In genomic region chr2:65516703-65517102, GRCm38 (mm10) we compare ENCODE assay signal across 30 mouse cellular contexts. TPM values are rescaled to one million over a fixed set of nuclear protein-coding genes. Genes with fewer than 3 reads are reported as not detected.
A peak's percentile ranks its signal among the peaks of the same experiment; 100 is the strongest.
DNase-seq lines count a peak whose midpoint lies in the region; ATAC-seq and TF ChIP-seq lines count a peak whose summit lies in the region.
"Had no signal": no experiment of that assay in that cellular context is flagged by ENCODE, and none has a peak within 500 bp of the region (broad histone marks: within the 10 kb centered on the region; RNA-seq: fewer than 3 reads in every experiment).

No protein-coding gene starts in this region.

- peak; percentile 94 for ATAC-seq in lung, embryonic 14.5 days (ENCODE audit: insufficient read depth)
- peak; percentile 73; the same call in 1 of the 2 replicates for ATAC-seq in lung, embryonic 15.5 days (ENCODE audit: borderline replicate concordance, extremely low read depth, low FRiP score, low TSS enrichment)
- ATAC-seq in midbrain, embryonic 13.5 days: no peak
- ATAC-seq in forebrain, embryonic 11.5 days (replicated peaks; ENCODE audit: low FRiP score): no peak
- ATAC-seq: CD4-positive, CD25-positive, alpha-beta regulatory T cell, adult 4 months; forebrain, embryonic 13.5 days; forebrain, postnatal 0 days; hindbrain, embryonic 16.5 days had no signal

- peak; percentile 88 for DNase-seq in lung, embryonic 14.5 days
- peak; percentile 15 for DNase-seq in lung, postnatal 10 days
- DNase-seq in lung, postnatal 36 days: peak; percentile 68
- DNase-seq in layer of hippocampus, adult 9-10 months (ENCODE audit: low spot score): no peak
- DNase-seq in forebrain, embryonic 11.5 days (ENCODE audit: low spot score): no peak
- DNase-seq: adrenal gland, adult 2 months; adrenal gland, postnatal 14 days; cerebellum, adult 11-12 months; cerebellum, adult 8-10 months; cerebellum, postnatal 10 days; cerebellum, postnatal 36 days; embryo, embryonic 11 days; forebrain, postnatal 0 days; gastrocnemius, adult 2 months; gastrocnemius, postnatal 14 days; heart, adult 18-20 months; heart, postnatal 36 days had no signal

- H3K9ac ChIP-seq in lung, embryonic 14.5 days: no peak overlapping the region
- H3K9ac ChIP-seq in lung, embryonic 15.5 days: no peak overlapping the region
- no peak overlapping the region for H3K9ac ChIP-seq in midbrain, embryonic 13.5 days (replicated peaks)
- no peak overlapping the region for H3K9ac ChIP-seq in forebrain, embryonic 11.5 days (ENCODE audit: low read length)
- H3K9ac ChIP-seq: embryonic facial prominence, embryonic 13.5 days; forebrain, embryonic 13.5 days; forebrain, postnatal 0 days; heart, embryonic 12.5 days; heart, embryonic 15.5 days; hindbrain, embryonic 13.5 days had no signal

- H3K27me3 ChIP-seq in lung, embryonic 14.5 days (ENCODE audit: insufficient read depth, low read length): no peaks in the 10 kb centered on the region
- H3K27me3 ChIP-seq in lung, embryonic 15.5 days: no peaks in the 10 kb centered on the region
- H3K27me3 ChIP-seq in midbrain, embryonic 13.5 days: no peaks in the 10 kb centered on the region
- H3K27me3 ChIP-seq in forebrain, embryonic 11.5 days (ENCODE audit: control insufficient read depth, insufficient read depth, low read length): no peaks in the 10 kb centered on the region
- H3K27me3 ChIP-seq: embryonic facial prominence, embryonic 13.5 days; forebrain, embryonic 13.5 days; heart, embryonic 12.5 days; heart, embryonic 15.5 days; hindbrain, embryonic 13.5 days had no signal

- no peaks in the 10 kb centered on the region for H3K36me3 ChIP-seq in lung, embryonic 14.5 days (ENCODE audit: insufficient read depth)
- no peaks in the 10 kb centered on the region for H3K36me3 ChIP-seq in lung, embryonic 15.5 days
- H3K36me3 ChIP-seq in midbrain, embryonic 13.5 days: peaks cover 30% of the 10 kb centered on the region
- no peaks in the 10 kb centered on the region for H3K36me3 ChIP-seq in forebrain, embryonic 11.5 days (ENCODE audit: control insufficient read depth, insufficient read depth, low read length)
- H3K36me3 ChIP-seq: embryonic facial prominence, embryonic 10.5 days; embryonic facial prominence, embryonic 13.5 days; heart, embryonic 12.5 days; heart, embryonic 15.5 days had no signal

- no peaks in the 10 kb centered on the region for H3K4me1 ChIP-seq in lung, embryonic 14.5 days (ENCODE audit: insufficient read depth)
- H3K4me1 ChIP-seq in lung, embryonic 15.5 days: no peaks in the 10 kb centered on the region
- H3K4me1 ChIP-seq in midbrain, embryonic 13.5 days (replicated peaks): no peaks in the 10 kb centered on the region
- no peaks in the 10 kb centered on the region for H3K4me1 ChIP-seq in forebrain, embryonic 11.5 days (replicated peaks; ENCODE audit: control insufficient read depth, insufficient read depth, low read length)
- H3K4me1 ChIP-seq: embryonic facial prominence, embryonic 10.5 days; embryonic facial prominence, embryonic 13.5 days; forebrain, embryonic 13.5 days; heart, embryonic 12.5 days; heart, embryonic 15.5 days; hindbrain, embryonic 10.5 days; hindbrain, embryonic 13.5 days had no signal

- WGBS in lung, embryonic 14.5 days: 24% methylated on average over 6 of the region's 6 CpGs
- WGBS in lung, embryonic 15.5 days: 26% methylated on average over 6 of the region's 6 CpGs
- WGBS in midbrain, embryonic 13.5 days: 86% methylated on average over 6 of the region's 6 CpGs
- WGBS in forebrain, embryonic 11.5 days: 85% methylated on average over 6 of the region's 6 CpGs

- TF ChIP-seq CTCF in lung, embryonic 14.5 days (IDR thresholded peaks at IDR 0.05; ENCODE audit: low read depth): no peak

- H3K4me3 ChIP-seq in lung, embryonic 14.5 days (ENCODE audit: low read depth, low read length): no peak overlapping the region
- no peak overlapping the region for H3K4me3 ChIP-seq in lung, embryonic 15.5 days
- no peak overlapping the region for H3K4me3 ChIP-seq in midbrain, embryonic 13.5 days (replicated peaks)
- no peak overlapping the region for H3K4me3 ChIP-seq in forebrain, embryonic 11.5 days (ENCODE audit: low read depth, low read length)
- H3K4me3 ChIP-seq: embryonic facial prominence, embryonic 10.5 days; embryonic facial prominence, embryonic 13.5 days; erythroblast, embryonic 14.5 days; forebrain, embryonic 13.5 days; gastrocnemius, adult 2 months; heart, embryonic 12.5 days; heart, embryonic 15.5 days; hindbrain, embryonic 10.5 days; hindbrain, embryonic 13.5 days had no signal

- no peaks in the 10 kb centered on the region for H3K9me3 ChIP-seq in lung, embryonic 14.5 days (ENCODE audit: low read depth, low read length)
- no peaks in the 10 kb centered on the region for H3K9me3 ChIP-seq in lung, embryonic 15.5 days
- H3K9me3 ChIP-seq in midbrain, embryonic 13.5 days: no peaks in the 10 kb centered on the region
- no peaks in the 10 kb centered on the region for H3K9me3 ChIP-seq in forebrain, embryonic 11.5 days (ENCODE audit: control insufficient read depth, low read length)
- H3K9me3 ChIP-seq: embryonic facial prominence, embryonic 10.5 days; embryonic facial prominence, embryonic 13.5 days; forebrain, embryonic 13.5 days; heart, embryonic 12.5 days; heart, embryonic 15.5 days; hindbrain, embryonic 10.5 days; hindbrain, embryonic 13.5 days had no signal

- H3K27ac ChIP-seq in lung, embryonic 14.5 days (ENCODE audit: low read depth): no peak overlapping the region
- H3K27ac ChIP-seq in lung, embryonic 15.5 days: no peak overlapping the region
- H3K27ac ChIP-seq in midbrain, embryonic 13.5 days: no peak overlapping the region
- no peak overlapping the region for H3K27ac ChIP-seq in forebrain, embryonic 11.5 days (ENCODE audit: low read depth, low read length)
- H3K27ac ChIP-seq: embryonic facial prominence, embryonic 10.5 days; embryonic facial prominence, embryonic 13.5 days; forebrain, embryonic 13.5 days; gastrocnemius, adult 2 months; heart, embryonic 15.5 days; hindbrain, embryonic 10.5 days; hindbrain, embryonic 13.5 days had no signal

- H3K4me2 ChIP-seq in lung, embryonic 14.5 days: no peak overlapping the region
- H3K4me2 ChIP-seq in lung, embryonic 15.5 days: no peak overlapping the region
- H3K4me2 ChIP-seq in midbrain, embryonic 13.5 days (replicated peaks): no peak overlapping the region
- H3K4me2 ChIP-seq in forebrain, embryonic 11.5 days (ENCODE audit: low read depth, low read length, severe bottlenecking): no peak overlapping the region
- H3K4me2 ChIP-seq: embryonic facial prominence, embryonic 13.5 days; forebrain, embryonic 13.5 days; heart, embryonic 12.5 days; heart, embryonic 15.5 days; hindbrain, embryonic 13.5 days had no signal

RNA-seq across cellular contexts. Expression of gene Scn3a, which starts 50.7 kb away (rescaled TPM):
- polyA plus RNA-seq in lung, embryonic 14.5 days (2014; fragmentation: Nextera tagmentation; extraction: Ambion mirVana): 3.5 and 4.5 TPM in 2 replicates
- 1.5 and 2.0 TPM in 2 replicates for polyA plus RNA-seq in lung, embryonic 15.5 days (2015; fragmentation: Nextera tagmentation; extraction: Ambion mirVana)
- 63.2 and 69.1 TPM in 2 replicates for polyA plus RNA-seq in midbrain, embryonic 13.5 days (2015; fragmentation: Nextera tagmentation; extraction: Ambion mirVana)
- polyA plus RNA-seq in forebrain, embryonic 11.5 days (2014; fragmentation: Nextera tagmentation; extraction: Ambion mirVana): 19.2 and 19.8 TPM in 2 replicates
- polyA plus RNA-seq: C2C12; erythroblast, embryonic 14.5 days had no signal

Comparison
In these comparisons a context has a peak if more than half of its experiments do, and no peak if none do; other contexts are left out.
1. ATAC-seq: peak in lung, embryonic 14.5 days (single experiment) and lung, embryonic 15.5 days (single experiment); none in midbrain, embryonic 13.5 days (single experiment) and forebrain, embryonic 11.5 days (single experiment).
2. DNase-seq: peak in lung, embryonic 14.5 days (single experiment), lung, postnatal 10 days (single experiment) and lung, postnatal 36 days (single experiment); none in layer of hippocampus, adult 9-10 months (single experiment) and forebrain, embryonic 11.5 days (single experiment).